Mouse (Mus musculus) kidney, adult 2 months (tissue): ENCODE results near the gene Copa. TPM values are rescaled to one million over a fixed set of nuclear protein-coding genes. Genes with fewer than 3 reads are reported as not detected.

Experiments used
- DNase-seq: peaks from one replicate; pipeline ENCODE4 v3.0.0; 2021
- H3K27ac ChIP-seq: fragments of 200-500 bp; 2 replicates; pipeline ENCODE4 v1.5.1; 2012; ENCODE audit warnings: low read depth, low read length, control low read depth, inconsistent platforms; ENCODE audit not compliant: insufficient read depth
- H3K27me3 ChIP-seq: fragments of 200-500 bp; replicated peaks from 2 replicates; pipeline ENCODE4 v1.6.1; 2012; ENCODE audit warnings: mild to moderate bottlenecking, moderate library complexity, low read length, inconsistent platforms; ENCODE audit not compliant: control insufficient read depth, insufficient read depth
- H3K36me3 ChIP-seq: fragments of 200-500 bp; 2 replicates; pipeline ENCODE4 v1.6.1; 2012; ENCODE audit warnings: mild to moderate bottlenecking, moderate library complexity, low read length, inconsistent platforms; ENCODE audit not compliant: control insufficient read depth, insufficient read depth
- H3K4me1 ChIP-seq: fragments of 200-500 bp; 2 replicates; pipeline ENCODE4 v1.6.1; 2011; ENCODE audit warnings: low read length; ENCODE audit not compliant: control insufficient read depth, insufficient read depth
- H3K4me3 ChIP-seq: fragments of 200-500 bp; 2 replicates; pipeline ENCODE4 v1.5.1; 2011; ENCODE audit warnings: mild to moderate bottlenecking, low read depth, low read length, control low read depth; ENCODE audit not compliant: insufficient read depth
- CTCF ChIP-seq: fragments of 200-500 bp; conservative IDR thresholded peaks from 2 replicates; pipeline ENCODE4 v1.5.1; 2011; ENCODE audit warnings: low read depth, mild to moderate bottlenecking, control low read depth, low read length, moderate library complexity, mixed read lengths; ENCODE audit not compliant: insufficient read depth, insufficient read length
- POLR2A ChIP-seq: fragments of 200-500 bp; IDR thresholded peaks from one replicate; pipeline ENCODE4 v1.6.1; 2011; ENCODE audit warnings: low read depth, low read length, control low read depth
- WGBS: fragments of 180-500 bp; shearing (Covaris S2); methylation state at CpG from one replicate; pipeline ENCODE4 v1.1.7; 2018; 5-methylcytosine and 5-hydroxymethylcytosine counted together
- polyA plus RNA-seq: library from polyadenylated mRNA; depleted of rRNA; stranded (reverse); fragments of >200 nt; gene quantifications from 2 replicates; pipeline ENCODE4 v1.2.3, GENCODE M21; 2012

Copa gene
- polyA plus RNA-seq, 1 experiment, result 74.9 TPM

- H3K27ac ChIP-seq, result no peak overlapping the region
- TF ChIP-seq CTCF (no peak), POLR2A (no peak)
- no peaks in the 10 kb centered on the region; the same call in 1 of the 2 replicates for H3K4me1 ChIP-seq
- no peak overlapping the region for H3K4me3 ChIP-seq
- DNase-seq, result no peak
- 89% methylated on average over 5 of the region's 5 CpGs for WGBS
- H3K27me3 ChIP-seq, result no peaks in the 10 kb centered on the region
- peaks cover 38% of the 10 kb centered on the region for H3K36me3 ChIP-seq
Observed at GRCm38 (mm10) chr1:172116948-172117347, 34.6 kb downstream of the Copa start.

GRCm38 (mm10) chr1:172119100-172119499 lies 36.8 kb downstream of the Copa start:
- TF ChIP-seq CTCF (no peak), POLR2A (no peak)
- 72% methylated on average over 6 of the region's 6 CpGs for WGBS
- Histone ChIP-seq H3K36me3 (peaks cover 30% of the 10 kb centered on the region), H3K27ac (no peak overlapping the region), H3K4me3 (no peak overlapping the region), H3K27me3 (no peaks in the 10 kb centered on the region), H3K4me1 (no peaks in the 10 kb centered on the region; the same call in 1 of the 2 replicates)
- no peak for DNase-seq

- Histone ChIP-seq H3K4me3 (no peak overlapping the region), H3K4me1 (no peaks in the 10 kb centered on the region; the same call in 1 of the 2 replicates), H3K27ac (no peak overlapping the region), H3K36me3 (peaks cover 28% of the 10 kb centered on the region), H3K27me3 (no peaks in the 10 kb centered on the region)
- peak; percentile 75 for TF ChIP-seq CTCF
- TF ChIP-seq POLR2A, result no peak
- DNase-seq, result peak; percentile 79
- 28% methylated on average over 3 of the region's 3 CpGs for WGBS
Observed at GRCm38 (mm10) chr1:172119720-172120119, 37.4 kb downstream of the Copa start.

- Histone ChIP-seq H3K4me1 (peaks cover 4% of the 10 kb centered on the region; the same call in 1 of the 2 replicates), H3K4me3 (no peak overlapping the region), H3K27ac (no peak overlapping the region), H3K27me3 (no peaks in the 10 kb centered on the region), H3K36me3 (peaks cover 17% of the 10 kb centered on the region)
- TF ChIP-seq POLR2A (no peak), CTCF (no peak)
- DNase-seq, result no peak
- WGBS, result 40% methylated on average over 2 of the region's 2 CpGs
Observed at GRCm38 (mm10) chr1:172122671-172123070, 40.3 kb downstream of the Copa start.

GRCm38 (mm10) chr1:172124572-172124971 lies 42.2 kb downstream of the Copa start:
- DNase-seq, result no peak
- Histone ChIP-seq H3K27ac (no peak overlapping the region), H3K4me3 (no peak overlapping the region), H3K27me3 (no peaks in the 10 kb centered on the region), H3K36me3 (peaks cover 17% of the 10 kb centered on the region), H3K4me1 (peaks cover 5% of the 10 kb centered on the region; the same call in 1 of the 2 replicates)
- no peak for TF ChIP-seq CTCF
- no peak for TF ChIP-seq POLR2A
- WGBS, result 74% methylated on average over 6 of the region's 6 CpGs

GRCm38 (mm10) chr1:172126376-172127347 lies 44.3 kb downstream of the Copa start, which contains the start of gene Pex19:
Gene Pex19, plus strand, starts transcription at chr1:172126755.
- no peak for TF ChIP-seq CTCF
- peak; percentile 51 for TF ChIP-seq POLR2A
- Histone ChIP-seq H3K4me1 (peaks cover 5% of the 10 kb centered on the region; the same call in 1 of the 2 replicates), H3K27me3 (no peaks in the 10 kb centered on the region), H3K36me3 (peaks cover 7% of the 10 kb centered on the region), H3K4me3 (peak within 1 kb of the TSS; percentile 78), H3K27ac (peak within 1 kb of the TSS; percentile 62)
- under 1% methylated on average over 42 of the region's 42 CpGs for WGBS
- peak; percentile 88 for DNase-seq

- H3K27me3 ChIP-seq, result no peaks in the 10 kb centered on the region
- H3K36me3 ChIP-seq, result peaks cover 3% of the 10 kb centered on the region
- H3K4me1 ChIP-seq, result peaks cover 5% of the 10 kb centered on the region; the same call in 1 of the 2 replicates
- 11% methylated on average over 5 of the region's 5 CpGs for WGBS
- TF ChIP-seq POLR2A (no peak), CTCF (no peak)
- H3K4me3 ChIP-seq, result peak overlapping the region; percentile 78
- 0 out of 2 replicates have a peak overlapping the region, but pooled peaks have one; percentile 8 for H3K27ac ChIP-seq
- peak; percentile 65 for DNase-seq
Observed at GRCm38 (mm10) chr1:172127487-172127886, 45.2 kb downstream of the Copa start.
